Mouse (Mus musculus) heart, adult 9 months (tissue): ENCODE results near the gene Med13.
A peak's percentile ranks its signal among the peaks of the same experiment; 100 is the strongest.
"Not testable (repeated sequence)": the region's sequence is repeated elsewhere in the genome, so short reads cannot be mapped to it uniquely, and the experiment has no call there.

Experiments
- DNase-seq, 2 experiments: peaks; one replicate each; pipeline ENCODE4 v3.0.0; 2022; ENCODE audit warnings: low spot score in 2 of 2

Med13 gene

GRCm38 (mm10) chr11:86378981-86379380 is 21.6 kb upstream of the Med13 start:
- DNase-seq, result no peak

DNA sequence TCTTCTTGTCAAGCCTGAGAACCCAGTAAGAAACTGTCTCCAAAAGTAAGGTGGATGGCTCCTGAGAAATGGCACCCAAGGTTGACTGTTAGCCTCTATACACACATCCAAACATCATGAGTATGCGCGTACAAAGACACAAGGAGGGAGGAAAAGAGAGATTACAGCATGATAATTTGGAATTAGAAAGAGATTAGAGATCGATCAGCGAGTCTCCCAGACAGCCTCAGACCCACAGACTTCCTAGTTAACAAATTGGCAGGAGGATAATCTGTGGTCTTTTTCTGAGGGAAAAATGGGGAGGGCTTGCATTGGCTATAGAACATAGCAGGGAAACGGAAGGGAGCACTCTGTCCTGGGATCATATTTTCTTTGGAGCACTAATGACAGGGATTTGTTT is 20.4 kb upstream of the Med13 start:
- DNase-seq, result no peak

DNA sequence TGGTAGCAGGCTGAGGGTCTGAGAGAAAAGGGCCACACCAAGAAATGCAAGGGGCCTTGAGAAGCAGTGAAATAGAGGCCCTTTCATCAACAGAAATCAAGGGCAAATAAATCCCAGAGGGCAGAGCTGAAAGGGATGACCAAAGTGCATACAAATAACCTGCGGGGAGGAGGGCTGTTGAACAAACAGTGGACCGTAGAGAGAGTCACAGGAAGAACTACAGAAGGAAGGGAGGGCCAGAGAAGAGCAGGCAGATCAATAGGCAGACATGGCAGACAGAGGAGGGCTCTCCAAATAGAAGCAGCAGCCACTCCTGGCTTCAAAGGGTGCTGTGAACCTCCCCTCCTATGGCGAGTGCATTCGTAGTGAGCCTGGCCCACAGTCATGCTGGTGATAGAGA is 19.3 kb upstream of the Med13 start:
- no peak for DNase-seq

DNA sequence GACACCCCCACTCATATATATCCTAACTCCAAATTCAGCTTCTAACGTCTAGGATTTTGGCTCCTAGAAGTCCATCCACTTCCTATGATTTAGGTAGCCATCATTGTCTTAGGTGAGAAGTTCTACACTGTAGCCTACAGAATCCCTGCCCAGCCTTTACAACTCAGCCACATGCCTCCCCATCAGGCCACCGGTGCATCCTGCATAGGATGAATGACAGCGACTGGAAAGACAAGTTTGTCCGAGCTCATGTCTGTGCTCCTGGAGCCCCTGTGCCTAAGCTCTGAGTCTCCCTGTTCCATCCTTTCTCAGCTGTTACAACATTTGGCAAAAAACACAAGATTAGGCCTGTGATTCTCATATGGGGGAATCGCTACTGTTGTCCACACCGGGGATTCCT is 17.7 kb upstream of the Med13 start:
- no peak for DNase-seq

DNA sequence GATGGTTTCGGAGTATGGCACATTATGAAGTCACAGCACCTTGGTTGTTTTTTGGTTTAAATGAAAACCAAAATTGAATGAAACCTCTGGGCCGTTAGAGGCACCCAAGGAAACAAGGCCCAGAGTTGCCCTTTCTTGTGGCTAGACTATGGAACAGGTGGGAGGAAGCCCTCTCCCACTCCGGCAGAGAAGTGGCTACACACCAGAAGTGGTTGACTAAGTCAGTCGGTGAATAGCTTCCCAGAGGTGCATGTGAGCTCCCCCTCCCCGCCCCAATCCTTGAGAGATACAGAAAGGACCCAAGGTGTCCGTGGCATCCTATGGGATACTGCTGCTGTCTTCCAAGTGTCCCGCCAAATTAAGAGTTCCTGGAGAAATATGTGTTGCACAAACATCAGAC is 13.9 kb upstream of the Med13 start:
- DNase-seq, result no peak

DNA sequence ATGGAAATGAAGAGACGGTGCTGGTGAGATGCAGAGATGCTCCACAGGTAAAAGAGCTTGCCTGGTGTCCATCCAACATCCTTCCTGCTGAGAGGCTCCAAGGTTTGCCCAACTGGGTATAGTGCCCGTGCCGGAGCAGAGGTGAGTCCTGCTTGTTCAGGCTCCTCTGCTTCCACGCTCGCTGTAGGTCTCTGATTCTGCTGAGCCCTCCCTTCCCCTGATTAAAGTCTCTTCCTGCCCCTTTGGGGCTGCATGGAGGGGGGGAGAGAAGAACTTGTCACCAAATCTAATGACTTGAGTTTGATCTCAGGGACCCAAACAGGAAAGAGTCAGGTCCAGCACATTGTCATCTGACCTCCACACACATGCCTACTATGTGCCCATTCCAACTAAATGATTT is 12.5 kb upstream of the Med13 start:
- no peak for DNase-seq

GRCm38 (mm10) chr11:86369003-86369402 is 11.6 kb upstream of the Med13 start:
- DNase-seq, result no peak

- no peak for DNase-seq
These were observed 7.5 kb upstream of the Med13 start for GRCm38 (mm10) chr11:86364709-86365452.

DNA sequence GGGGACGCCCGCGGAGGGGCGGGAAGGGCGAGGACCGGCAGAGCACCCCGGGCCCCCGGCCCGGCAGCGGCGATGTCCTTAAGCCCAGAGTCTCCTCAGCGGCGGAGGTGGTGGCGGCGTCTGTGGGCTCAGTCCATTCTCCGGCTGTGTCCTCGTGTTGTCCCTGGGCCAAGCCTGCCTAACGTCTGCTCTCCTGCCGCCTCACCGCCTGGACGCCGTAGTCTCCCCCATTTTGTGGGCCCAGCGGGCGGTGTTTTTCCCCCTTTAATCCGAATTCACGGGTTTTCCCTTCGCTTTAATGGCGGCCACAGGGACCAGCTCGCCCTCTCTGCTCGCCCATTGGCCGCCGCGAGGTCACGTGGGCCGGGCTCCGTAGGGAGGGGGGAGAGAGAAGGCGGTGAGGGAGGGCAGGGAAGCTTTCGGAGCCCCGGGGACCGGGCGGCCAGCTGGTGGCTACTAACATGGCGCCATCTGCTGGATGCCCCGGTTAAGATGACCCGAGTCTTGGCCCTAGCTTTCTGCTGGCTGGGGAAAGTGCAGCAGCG is 654 bp upstream of the Med13 start:
- DNase-seq, result peak; percentile 99

DNA sequence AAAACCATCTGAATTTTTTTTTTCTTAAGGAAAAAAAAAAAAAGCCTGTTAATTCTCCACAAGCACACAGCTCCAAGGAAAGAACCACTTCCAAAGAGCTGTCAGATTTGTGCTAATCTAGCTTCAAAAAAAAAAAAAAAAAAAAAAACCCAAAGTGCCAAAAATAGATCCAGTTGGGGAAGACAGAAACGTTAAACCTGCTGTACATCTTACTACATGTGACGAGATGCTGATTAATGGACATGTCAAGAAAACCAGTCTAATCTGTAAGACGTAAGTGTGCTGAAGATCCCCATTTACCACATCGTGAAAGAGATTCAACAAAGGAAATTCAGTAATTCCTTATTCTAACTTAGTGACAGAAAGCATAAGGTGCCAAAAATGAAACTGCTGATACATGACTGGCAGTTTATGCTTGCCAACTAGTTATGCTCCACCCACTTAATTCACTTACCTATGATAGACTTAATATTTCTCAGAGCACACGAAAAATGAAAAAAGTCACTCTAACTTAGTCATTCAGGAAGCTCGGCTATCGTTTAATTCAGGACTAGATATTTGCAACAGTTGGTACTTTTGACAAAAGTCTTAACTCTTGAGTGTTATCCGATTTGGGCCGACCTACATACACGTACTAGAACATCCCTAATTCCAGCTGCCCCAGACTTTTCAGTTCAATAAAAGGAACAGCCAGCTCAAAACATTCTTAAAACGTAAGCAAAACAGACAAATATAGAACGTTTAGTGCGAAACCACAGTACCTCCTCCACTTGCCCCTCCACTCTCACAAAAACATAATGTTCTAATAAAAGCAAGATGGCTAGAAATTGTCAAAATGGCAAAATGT is 1.2 kb downstream of the Med13 start:
- peak in 1 of 2 experiments; percentile 11 for DNase-seq

GRCm38 (mm10) chr11:86353586-86353985 is 3.8 kb downstream of the Med13 start:
- DNase-seq, result no peak

DNA sequence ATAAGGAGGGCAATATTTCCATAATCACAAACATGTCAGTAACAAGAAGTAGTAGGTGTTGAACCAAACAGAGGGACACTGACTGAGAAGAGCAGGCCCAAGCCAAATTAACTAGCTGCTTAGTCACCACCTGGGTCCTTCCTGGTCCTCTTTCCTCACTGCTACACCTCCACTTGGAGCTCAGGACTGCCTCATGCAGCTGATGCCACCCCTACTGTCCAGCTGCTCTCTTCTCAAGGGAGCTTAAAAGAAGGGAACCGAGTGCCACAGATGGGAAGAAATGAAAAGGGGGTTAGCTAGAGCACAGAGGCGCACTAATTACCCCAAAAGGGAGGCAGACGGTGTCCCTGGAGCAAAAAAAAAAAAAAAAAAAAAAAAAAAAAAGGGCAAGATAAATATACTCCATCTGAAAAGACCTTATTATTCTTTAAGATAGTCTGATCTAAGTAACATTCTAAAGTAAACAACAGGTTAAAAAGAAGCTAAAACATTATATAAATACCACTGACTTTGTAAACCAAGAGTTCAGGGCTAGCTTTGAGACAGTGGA is 5.6 kb downstream of the Med13 start:
- DNase-seq, result no peak

- DNase-seq, result no peak
These were observed 6.7 kb downstream of the Med13 start for GRCm38 (mm10) chr11:86350636-86351138.

GRCm38 (mm10) chr11:86349325-86349724 is 8.1 kb downstream of the Med13 start:
- no peak for DNase-seq

DNA sequence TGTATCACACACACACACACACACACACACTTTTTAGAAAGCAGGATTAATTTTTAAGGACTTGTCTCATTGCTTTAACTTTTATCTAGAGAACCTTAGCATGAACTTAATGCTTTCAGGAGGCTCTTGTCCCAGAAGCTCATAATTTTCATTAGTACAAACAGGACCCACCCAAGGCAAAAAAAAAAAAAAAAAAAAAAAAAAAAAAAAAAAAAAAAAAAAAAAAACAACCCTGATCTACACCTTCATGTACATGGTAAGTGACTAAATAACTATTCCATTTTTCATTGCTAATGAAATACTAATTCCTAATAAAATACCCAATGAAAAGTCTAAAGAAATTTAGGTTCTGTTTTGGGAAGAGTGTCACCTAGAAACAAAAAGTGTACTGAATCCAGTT is 8.5 kb downstream of the Med13 start:
- no peak for DNase-seq

GRCm38 (mm10) chr11:86347387-86348122 is 9.8 kb downstream of the Med13 start:
- no peak for DNase-seq

DNA sequence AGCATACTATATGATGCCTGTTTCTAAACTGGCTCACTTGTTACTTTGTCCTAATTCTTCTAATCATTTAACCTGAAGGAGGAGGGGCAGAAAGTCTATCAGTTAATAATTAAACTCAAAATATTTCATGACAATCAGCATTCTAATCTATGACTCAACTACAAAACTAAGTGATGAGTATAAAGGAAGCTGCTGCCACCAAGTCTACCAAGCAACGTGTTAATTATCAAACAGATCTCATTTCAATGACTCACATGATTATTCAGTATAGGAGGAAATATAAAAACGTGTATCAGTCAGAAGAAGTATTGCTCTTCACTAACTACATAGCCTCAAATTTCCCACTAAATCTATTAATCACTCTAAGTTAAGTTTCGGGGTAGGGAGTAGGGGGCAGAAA is 10.9 kb downstream of the Med13 start:
- no peak for DNase-seq

DNA sequence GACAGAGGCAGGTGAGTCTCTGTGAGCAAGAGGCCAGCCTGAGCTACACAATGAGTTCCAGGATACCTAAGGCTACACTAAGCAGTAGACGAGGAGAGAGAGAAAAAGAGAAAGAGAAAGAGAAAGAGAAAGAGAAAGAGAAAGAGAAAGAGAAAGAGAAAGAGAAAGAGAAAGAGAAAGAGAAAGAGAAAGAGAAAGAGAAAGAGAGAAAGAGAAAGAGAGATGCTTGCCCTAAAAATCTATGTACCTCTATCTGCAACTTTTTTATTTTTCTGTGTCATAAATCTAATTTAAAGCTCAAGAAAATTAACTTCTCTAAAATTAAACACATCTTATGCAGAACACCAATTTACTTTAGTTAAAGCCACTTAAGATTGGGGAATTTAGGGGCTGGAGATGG is 12.5 kb downstream of the Med13 start:
- DNase-seq, result not testable (repeated sequence)

DNA sequence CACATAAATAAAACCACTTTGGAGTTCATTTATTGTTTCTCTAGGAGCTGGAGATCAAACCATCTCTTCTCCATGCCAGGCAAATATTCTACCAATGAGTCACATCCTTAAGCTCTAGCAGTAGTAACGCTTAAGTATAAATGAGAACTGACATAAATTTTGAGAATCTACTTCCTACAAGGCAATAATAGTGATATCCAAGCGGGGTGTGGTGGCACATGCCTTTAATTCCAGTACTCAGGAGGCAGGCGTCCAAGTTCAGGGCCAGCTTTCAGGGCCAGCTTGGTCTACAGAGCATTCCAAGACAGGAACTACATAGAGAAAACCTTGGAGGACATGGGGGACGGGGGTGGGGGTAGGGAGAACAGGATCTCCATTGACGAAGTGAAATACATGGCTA is 33.2 kb downstream of the Med13 start:
- no peak for DNase-seq

GRCm38 (mm10) chr11:86314992-86315391 is 42.4 kb downstream of the Med13 start:
- DNase-seq, result not testable (repeated sequence)

GRCm38 (mm10) chr11:86310280-86310679 is 47.1 kb downstream of the Med13 start:
- DNase-seq, result no peak

GRCm38 (mm10) chr11:86292201-86292600 is 65.2 kb downstream of the Med13 start:
- DNase-seq, result not testable (repeated sequence)
